In genomic region chr6:39538227-39538626, GRCm38 (mm10) we compare ENCODE assay signal across 12 mouse cellular contexts. TPM values are rescaled to one million over a fixed set of nuclear protein-coding genes. Genes with fewer than 3 reads are reported as not detected.
DNase-seq lines count a peak whose midpoint lies in the region; ATAC-seq and TF ChIP-seq lines count a peak whose summit lies in the region.
"Had no signal": no experiment of that assay in that cellular context is flagged by ENCODE, and none has a peak within 500 bp of the region (broad histone marks: within the 10 kb centered on the region; RNA-seq: fewer than 3 reads in every experiment).

No protein-coding gene starts in this region.

- no peak for ATAC-seq in lung, embryonic 14.5 days (ENCODE audit: insufficient read depth)
- no peak for ATAC-seq in heart, embryonic 14.5 days (ENCODE audit: insufficient number of reproducible peaks, insufficient read depth, low FRiP score, low read depth)
- ATAC-seq in megakaryocyte progenitor cell, adult 5-6 weeks (replicated peaks; ENCODE audit: poor library complexity) = peak; percentile 96

- peak overlapping the region; percentile 70; the same call in 1 of the 2 replicates for H3K27ac ChIP-seq in gastrocnemius, adult 2 months
- H3K27ac ChIP-seq in lung, embryonic 14.5 days (ENCODE audit: low read depth) = no peak overlapping the region
- peak overlapping the region; percentile 58 to 71 for H3K27ac ChIP-seq in heart, embryonic 14.5 days (replicated peaks in 1 of 2; ENCODE audit: control insufficient read depth in 1 of 2, insufficient read depth in 1 of 2, low read depth in 2 of 2, low read length in 2 of 2)
- H3K27ac ChIP-seq: lung, embryonic 15.5 days had no signal

- WGBS in lung, embryonic 14.5 days = 57% methylated on average over 8 of the region's 8 CpGs
- 73% methylated on average over 8 of the region's 8 CpGs for WGBS in heart, embryonic 14.5 days

- no peaks in the 10 kb centered on the region for H3K36me3 ChIP-seq in lung, embryonic 14.5 days (ENCODE audit: insufficient read depth)
- no peaks in the 10 kb centered on the region for H3K36me3 ChIP-seq in heart, embryonic 14.5 days (ENCODE audit: control insufficient read depth, insufficient read depth, low read length)
- H3K36me3 ChIP-seq: lung, embryonic 15.5 days had no signal

- no peak overlapping the region for H3K4me2 ChIP-seq in lung, embryonic 14.5 days
- H3K4me2 ChIP-seq in heart, embryonic 14.5 days (ENCODE audit: low read length) = no peak overlapping the region
- H3K4me2 ChIP-seq: lung, embryonic 15.5 days had no signal

- peaks cover 22% of the 10 kb centered on the region for H3K4me1 ChIP-seq in lung, embryonic 14.5 days (ENCODE audit: insufficient read depth)
- H3K4me1 ChIP-seq in heart, embryonic 14.5 days (ENCODE audit: control insufficient read depth in 2 of 2, insufficient read depth in 2 of 2, low read length in 2 of 2) = peaks cover 24 to 36% of the 10 kb centered on the region in 2 experiments

- no peak for DNase-seq in gastrocnemius, adult 2 months
- no peak for DNase-seq in gastrocnemius, postnatal 14 days
- peak; percentile 41 for DNase-seq in lung, embryonic 14.5 days
- no peak for DNase-seq in lung, adult 18-20 months
- DNase-seq in spleen, postnatal 14 days (ENCODE audit: low spot score in 2 of 2) = no peak
- no peak for DNase-seq in right cerebral cortex, postnatal 4 days
- DNase-seq: B cell, adult 2 months; cerebellum, adult 11 months had no signal

- no peak overlapping the region for H3K9ac ChIP-seq in lung, embryonic 14.5 days
- no peak overlapping the region for H3K9ac ChIP-seq in heart, embryonic 14.5 days (ENCODE audit: low read length)
- H3K9ac ChIP-seq: lung, embryonic 15.5 days had no signal

- H3K9me3 ChIP-seq in lung, embryonic 14.5 days (ENCODE audit: low read depth, low read length) = no peaks in the 10 kb centered on the region
- no peaks in the 10 kb centered on the region for H3K9me3 ChIP-seq in heart, embryonic 14.5 days (ENCODE audit: control insufficient read depth, low read length)
- H3K9me3 ChIP-seq: lung, embryonic 15.5 days had no signal

- intact Hi-C loops in gastrocnemius, adult 2 months (cut with DNase I) = no loop called here
- intact Hi-C loops in gastrocnemius, postnatal 14 days (cut with DNase I; ENCODE audit: low total_unique reads) = no loop called here

- no peak overlapping the region for H3K4me3 ChIP-seq in gastrocnemius, adult 2 months
- no peak overlapping the region for H3K4me3 ChIP-seq in lung, embryonic 14.5 days (ENCODE audit: low read depth, low read length)
- no peak overlapping the region for H3K4me3 ChIP-seq in heart, embryonic 14.5 days (ENCODE audit: control insufficient read depth in 1 of 2, insufficient read depth in 1 of 2, low read depth in 1 of 2, low read length in 2 of 2)
- H3K4me3 ChIP-seq: erythroblast, embryonic 14.5 days; lung, embryonic 15.5 days had no signal

- H3K27me3 ChIP-seq in lung, embryonic 14.5 days (ENCODE audit: insufficient read depth, low read length) = no peaks in the 10 kb centered on the region
- no peaks in the 10 kb centered on the region for H3K27me3 ChIP-seq in heart, embryonic 14.5 days (ENCODE audit: control insufficient read depth, insufficient read depth, low read length)
- H3K27me3 ChIP-seq: lung, embryonic 15.5 days had no signal

- no peak for TF ChIP-seq CTCF in gastrocnemius, adult 2 months (IDR thresholded peaks at IDR 0.05)
- no peak for TF ChIP-seq CTCF in lung, embryonic 14.5 days (IDR thresholded peaks at IDR 0.05; ENCODE audit: low read depth)

RNA-seq across cellular contexts. Expression of gene Dennd2a, which starts 19.4 kb away (rescaled TPM):
- total RNA-seq in gastrocnemius, adult 2 months (2021) = 1 to 10 TPM; 3.3 to 4.4 TPM
- total RNA-seq in gastrocnemius, postnatal 14 days (2021) = 10 to 100 TPM in 1 of 2 experiments, 1 to 10 TPM in 1; 8.2 to 10.9 TPM
- polyA plus RNA-seq in lung, embryonic 14.5 days (2014; fragmentation: Nextera tagmentation; extraction: Ambion mirVana) = 30.4 and 33.1 TPM in 2 replicates
- 18.1 and 18.8 TPM in 2 replicates for polyA plus RNA-seq in heart, embryonic 14.5 days (2014; fragmentation: Nextera tagmentation; extraction: Ambion mirVana)
- total RNA-seq in megakaryocyte progenitor cell, adult 5-6 weeks (2015) = 1.1 TPM in 1 of 2 replicates, not detected in the other
- 0.46 TPM in 1 of 2 replicates, not detected in the other for total RNA-seq in megakaryocyte progenitor cell, adult 5-6 weeks (2017)
- polyA plus RNA-seq: erythroblast, embryonic 14.5 days had no signal

RNA-seq across cellular contexts. Expression of gene Adck2, which starts 35.4 kb away (rescaled TPM):
- 1 to 10 TPM; 5.3 to 6.2 TPM for total RNA-seq in gastrocnemius, adult 2 months (2021)
- total RNA-seq in gastrocnemius, postnatal 14 days (2021) = 1 to 10 TPM; 7.0 to 7.7 TPM
- polyA plus RNA-seq in lung, embryonic 14.5 days (2014; fragmentation: Nextera tagmentation; extraction: Ambion mirVana) = 21.8 and 22.1 TPM in 2 replicates
- 16.1 and 19.1 TPM in 2 replicates for polyA plus RNA-seq in heart, embryonic 14.5 days (2014; fragmentation: Nextera tagmentation; extraction: Ambion mirVana)
- 7.5 and 7.6 TPM in 2 replicates for total RNA-seq in megakaryocyte progenitor cell, adult 5-6 weeks (2015)
- 5.6 and 7.3 TPM in 2 replicates for total RNA-seq in megakaryocyte progenitor cell, adult 5-6 weeks (2017)

RNA-seq across cellular contexts. Expression of gene Gm42420, which starts 47.3 kb away (rescaled TPM):
- total RNA-seq in gastrocnemius, adult 2 months (2021) = under 1 TPM in 1 of 2 experiments, not detected in 1; 0.66 TPM
- not detected for total RNA-seq in gastrocnemius, postnatal 14 days (2021)
- 0.74 and 1.0 TPM in 2 replicates for polyA plus RNA-seq in lung, embryonic 14.5 days (2014; fragmentation: Nextera tagmentation; extraction: Ambion mirVana)
- polyA plus RNA-seq in heart, embryonic 14.5 days (2014; fragmentation: Nextera tagmentation; extraction: Ambion mirVana) = 0.35 TPM in 1 of 2 replicates, not detected in the other
- 6.5 and 7.1 TPM in 2 replicates for total RNA-seq in megakaryocyte progenitor cell, adult 5-6 weeks (2015)
- not detected in 2 replicates for total RNA-seq in megakaryocyte progenitor cell, adult 5-6 weeks (2017)
- polyA plus RNA-seq: erythroblast, embryonic 14.5 days had no signal

RNA-seq across cellular contexts. Expression of gene Ndufb2, which starts 54.1 kb away (rescaled TPM):
- total RNA-seq in gastrocnemius, adult 2 months (2021) = 100 to 1,000 TPM; 378 to 498 TPM
- 100 to 1,000 TPM; 321 to 366 TPM for total RNA-seq in gastrocnemius, postnatal 14 days (2021)
- polyA plus RNA-seq in lung, embryonic 14.5 days (2014; fragmentation: Nextera tagmentation; extraction: Ambion mirVana) = 324 and 326 TPM in 2 replicates
- 794 and 856 TPM in 2 replicates for polyA plus RNA-seq in heart, embryonic 14.5 days (2014; fragmentation: Nextera tagmentation; extraction: Ambion mirVana)
- total RNA-seq in megakaryocyte progenitor cell, adult 5-6 weeks (2015) = 129 and 139 TPM in 2 replicates
- total RNA-seq in megakaryocyte progenitor cell, adult 5-6 weeks (2017) = 78.8 and 107 TPM in 2 replicates
